8 mouse cellular contexts compared by ENCODE assay signal in the genomic region with DNA sequence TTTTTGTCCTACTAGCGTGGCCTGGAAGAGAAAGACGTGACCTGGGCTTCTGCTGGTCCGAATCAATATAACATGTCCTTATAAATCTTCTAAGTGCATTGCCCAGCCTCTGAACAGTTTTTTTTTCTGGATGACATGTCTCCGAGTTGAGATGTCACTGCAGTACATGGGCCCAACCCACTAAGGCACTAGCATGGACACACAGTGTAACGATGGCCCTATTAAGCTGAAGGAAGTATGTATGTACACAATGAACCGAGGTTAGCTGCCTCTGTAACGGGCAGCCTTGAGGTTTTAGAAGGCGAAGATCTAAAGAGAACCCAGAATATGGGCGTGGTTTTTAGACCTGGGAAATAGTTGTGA. TPM values are rescaled to one million over a fixed set of nuclear protein-coding genes. Genes with fewer than 3 reads are reported as not detected.
DNase-seq lines count a peak whose midpoint lies in the region; ATAC-seq and TF ChIP-seq lines count a peak whose summit lies in the region.

No protein-coding gene starts in this region.

- TF ChIP-seq CTCF in heart, adult 2 months (IDR thresholded peaks at IDR 0.05): no peak
- no peak for TF ChIP-seq CTCF in C2C12 (IDR thresholded peaks at IDR 0.05; ENCODE audit: control insufficient read depth, insufficient read depth, insufficient read length)

- H3ac ChIP-seq in C2C12 (ENCODE audit: control insufficient read depth, insufficient read length, low read depth): peak overlapping the region; percentile 60

- TF ChIP-seq EP300 in heart, adult 2 months (IDR thresholded peaks at IDR 0.05; ENCODE audit: insufficient read depth, low read depth, low read length): no peak

- no peaks in the 10 kb centered on the region for H3K79me2 ChIP-seq in heart, adult 2 months (replicated peaks; ENCODE audit: control insufficient read depth, insufficient read depth, low read length)
- H3K79me2 ChIP-seq in C2C12 (ENCODE audit: control insufficient read depth, insufficient read depth): peaks cover 30% of the 10 kb centered on the region

- peaks cover 11% of the 10 kb centered on the region for H3K79me3 ChIP-seq in C2C12 (ENCODE audit: low read depth)

- peak overlapping the region; percentile 78 for H3K9ac ChIP-seq in heart, adult 2 months (ENCODE audit: low read depth, low read length)
- peak overlapping the region; percentile 80 for H3K9ac ChIP-seq in liver, embryonic 12.5 days

- TF ChIP-seq POLR2A in heart, adult 2 months (IDR thresholded peaks at IDR 0.05; ENCODE audit: insufficient read depth, low read depth, low read length): no peak

- no peak for ATAC-seq in liver, embryonic 12.5 days
- ATAC-seq in megakaryocyte progenitor cell, adult 5-6 weeks (replicated peaks; ENCODE audit: poor library complexity): no peak

- no peaks in the 10 kb centered on the region for H3K9me3 ChIP-seq in forebrain, embryonic 10.5 days
- H3K9me3 ChIP-seq in liver, embryonic 12.5 days (replicated peaks): no peaks in the 10 kb centered on the region

- H3K4me1 ChIP-seq in heart, adult 2 months (ENCODE audit: control insufficient read depth, insufficient read depth, low read length): peaks cover 5% of the 10 kb centered on the region; the same call in 1 of the 2 replicates
- H3K4me1 ChIP-seq in forebrain, embryonic 10.5 days: peaks cover 16% of the 10 kb centered on the region
- peaks cover 14% of the 10 kb centered on the region for H3K4me1 ChIP-seq in liver, embryonic 12.5 days

- H3K27ac ChIP-seq in heart, adult 2 months: peak overlapping the region; percentile 78
- peak overlapping the region; percentile 87 for H3K27ac ChIP-seq in forebrain, embryonic 10.5 days
- peak overlapping the region; percentile 86 for H3K27ac ChIP-seq in liver, embryonic 12.5 days

- DNase-seq in heart, adult 2 months: no peak
- DNase-seq in heart, postnatal 25 days (ENCODE audit: low spot score): no peak
- DNase-seq in forebrain, embryonic 10.5 days (ENCODE audit: extremely low spot score, low spot score): no peak
- no peak for DNase-seq in adrenal gland, postnatal 4 days (ENCODE audit: low spot score in 2 of 2)
- no peak for DNase-seq in T-cell, adult 2 months (ENCODE audit: low spot score)

- peak overlapping the region; percentile 94 for H3K4me3 ChIP-seq in heart, adult 2 months
- H3K4me3 ChIP-seq in C2C12 (ENCODE audit: insufficient read depth, poor library complexity, severe bottlenecking): peak overlapping the region; percentile 75
- H3K4me3 ChIP-seq in forebrain, embryonic 10.5 days: peak overlapping the region; percentile 96
- peak overlapping the region; percentile 93 for H3K4me3 ChIP-seq in liver, embryonic 12.5 days

- H3K36me3 ChIP-seq in heart, adult 2 months (ENCODE audit: control insufficient read depth, insufficient read depth, low read length): no peaks in the 10 kb centered on the region; the same call in none of the 2 replicates
- H3K36me3 ChIP-seq in C2C12 (ENCODE audit: control insufficient read depth, insufficient read depth): peaks cover 12% of the 10 kb centered on the region
- peaks cover 13% of the 10 kb centered on the region for H3K36me3 ChIP-seq in forebrain, embryonic 10.5 days (replicated peaks)
- H3K36me3 ChIP-seq in liver, embryonic 12.5 days: peaks cover 11% of the 10 kb centered on the region

- 4% methylated on average over 9 of the region's 9 CpGs for WGBS in heart, adult 2 months
- 10% methylated on average over 9 of the region's 9 CpGs for WGBS in forebrain, embryonic 10.5 days
- 5% methylated on average over 9 of the region's 9 CpGs for WGBS in liver, embryonic 12.5 days (ENCODE audit: insufficient replicate concordance)

- intact Hi-C loops in heart, adult 2 months (cut with DNase I): loop anchor here (5.0 to 10.0 kb wide), 3 partner anchors 58 to 387 kb away; a partner anchor contains a TSS
- intact Hi-C loops in heart, postnatal 25 days (cut with DNase I): loop anchor here (5.0 to 10.0 kb wide), 2 partner anchors 227 to 385 kb away; a partner anchor contains a TSS

- H3K4me2 ChIP-seq in liver, embryonic 12.5 days: peak overlapping the region; percentile 81

- H3K27me3 ChIP-seq in heart, adult 2 months (ENCODE audit: control insufficient read depth, insufficient read depth, low read length): no peaks in the 10 kb centered on the region
- H3K27me3 ChIP-seq in C2C12 (ENCODE audit: control insufficient read depth, insufficient read depth, insufficient read length): no peaks in the 10 kb centered on the region
- no peaks in the 10 kb centered on the region for H3K27me3 ChIP-seq in forebrain, embryonic 10.5 days (ENCODE audit: poor library complexity, severe bottlenecking)
- no peaks in the 10 kb centered on the region for H3K27me3 ChIP-seq in liver, embryonic 12.5 days (replicated peaks)

TF ChIP-seq in C2C12, 6 proteins besides CTCF, POLR2A, EP300 and RAD21:
- TF ChIP-seq CEBPB (IDR thresholded peaks at IDR 0.05; ENCODE audit: low read depth) (no peak), MYOD1 (IDR thresholded peaks at IDR 0.05; ENCODE audit: control insufficient read depth, insufficient read length, low read depth) (no peak), MAX (IDR thresholded peaks at IDR 0.05) (no peak), MYOG (IDR thresholded peaks at IDR 0.05; ENCODE audit: control insufficient read depth, extremely low read depth, insufficient read length) (no peak), FOSL1 (IDR thresholded peaks at IDR 0.05; ENCODE audit: insufficient read depth, low read length, poor library complexity, severe bottlenecking) (no peak), USF1 (IDR thresholded peaks at IDR 0.05; ENCODE audit: low read depth) (no peak)
TF ChIP-seq in C2C12: peak in this region for 0.

RNA-seq across cellular contexts. Expression of a gene that starts 0.6 kb away (rescaled TPM):
- total RNA-seq in heart, adult 2 months (2021): 10 to 100 TPM; 11.2 to 15.2 TPM
- 9.0 and 13.9 TPM in 2 replicates for polyA plus RNA-seq in heart, adult 2 months (2012; rRNA removed)
- 10 to 100 TPM; 13.1 to 14.0 TPM for total RNA-seq in heart, postnatal 25 days (2021)
- 17.6 TPM for polyA plus RNA-seq in C2C12 (2012; fragmentation: generic; extraction: Trizol)
- 45.6 and 46.8 TPM in 2 replicates for polyA plus RNA-seq in forebrain, embryonic 10.5 days (2016; fragmentation: Nextera tagmentation; extraction: Ambion mirVana)
- polyA plus RNA-seq in liver, embryonic 12.5 days (2016; fragmentation: Nextera tagmentation; extraction: Ambion mirVana): 16.3 and 19.0 TPM in 2 replicates
- 52.2 and 60.5 TPM in 2 replicates for total RNA-seq in megakaryocyte progenitor cell, adult 5-6 weeks (2015)
- 52.0 and 67.5 TPM in 2 replicates for total RNA-seq in megakaryocyte progenitor cell, adult 5-6 weeks (2017)
- 10 to 100 TPM; 76.9 to 77.7 TPM for total RNA-seq in adrenal gland, postnatal 4 days (2021)

RNA-seq across cellular contexts. Expression of a gene that starts 45.8 kb away (rescaled TPM):
- total RNA-seq in heart, adult 2 months (2021): not detected
- polyA plus RNA-seq in heart, adult 2 months (2012; rRNA removed): not detected in 2 replicates
- not detected for total RNA-seq in heart, postnatal 25 days (2021)
- polyA plus RNA-seq in C2C12 (2012; fragmentation: generic; extraction: Trizol): not detected
- not detected in 2 replicates for polyA plus RNA-seq in forebrain, embryonic 10.5 days (2016; fragmentation: Nextera tagmentation; extraction: Ambion mirVana)
- polyA plus RNA-seq in liver, embryonic 12.5 days (2016; fragmentation: Nextera tagmentation; extraction: Ambion mirVana): not detected in 2 replicates
- total RNA-seq in megakaryocyte progenitor cell, adult 5-6 weeks (2015): not detected in 2 replicates
- not detected in 2 replicates for total RNA-seq in megakaryocyte progenitor cell, adult 5-6 weeks (2017)
- total RNA-seq in adrenal gland, postnatal 4 days (2021): not detected

RNA-seq across cellular contexts. Expression of a gene that starts 58.8 kb away (rescaled TPM):
- 1 to 10 TPM; 3.0 to 3.5 TPM for total RNA-seq in heart, adult 2 months (2021)
- 0.94 and 1.4 TPM in 2 replicates for polyA plus RNA-seq in heart, adult 2 months (2012; rRNA removed)
- 1 to 10 TPM; 3.0 to 3.5 TPM for total RNA-seq in heart, postnatal 25 days (2021)
- 1.6 TPM for polyA plus RNA-seq in C2C12 (2012; fragmentation: generic; extraction: Trizol)
- polyA plus RNA-seq in forebrain, embryonic 10.5 days (2016; fragmentation: Nextera tagmentation; extraction: Ambion mirVana): 10.8 and 12.2 TPM in 2 replicates
- 6.1 and 6.5 TPM in 2 replicates for polyA plus RNA-seq in liver, embryonic 12.5 days (2016; fragmentation: Nextera tagmentation; extraction: Ambion mirVana)
- 9.6 and 10.2 TPM in 2 replicates for total RNA-seq in megakaryocyte progenitor cell, adult 5-6 weeks (2015)
- 13.7 and 17.4 TPM in 2 replicates for total RNA-seq in megakaryocyte progenitor cell, adult 5-6 weeks (2017)
- total RNA-seq in adrenal gland, postnatal 4 days (2021): 1 to 10 TPM; 8.4 to 9.0 TPM
